ENCODE assay signal across 9 mouse cellular contexts in genomic region chr4:45208832-45209363, GRCm38 (mm10). TPM values are rescaled to one million over a fixed set of nuclear protein-coding genes. Genes with fewer than 3 reads are reported as not detected.
A peak's percentile ranks its signal among the peaks of the same experiment; 100 is the strongest.
DNase-seq lines count a peak whose midpoint lies in the region; ATAC-seq and TF ChIP-seq lines count a peak whose summit lies in the region.
"Had no signal": no experiment of that assay in that cellular context is flagged by ENCODE, and none has a peak within 500 bp of the region (broad histone marks: within the 10 kb centered on the region; RNA-seq: fewer than 3 reads in every experiment).

No protein-coding gene starts in this region.

- H3K36me3 ChIP-seq in limb, embryonic 14.5 days (ENCODE audit: control insufficient read depth, insufficient read depth, low read length): no peaks in the 10 kb centered on the region
- H3K36me3 ChIP-seq in kidney, embryonic 14.5 days (ENCODE audit: control insufficient read depth, insufficient read depth, low read length): no peaks in the 10 kb centered on the region
- H3K36me3 ChIP-seq: liver, embryonic 13.5 days had no signal

- H3K9me3 ChIP-seq in limb, embryonic 14.5 days (ENCODE audit: control insufficient read depth, low read length): no peaks in the 10 kb centered on the region
- no peaks in the 10 kb centered on the region for H3K9me3 ChIP-seq in kidney, embryonic 14.5 days (ENCODE audit: control insufficient read depth, low read length)
- H3K9me3 ChIP-seq: liver, embryonic 13.5 days had no signal

- TF ChIP-seq POLR2A in limb, embryonic 14.5 days (IDR thresholded peaks at IDR 0.05; ENCODE audit: borderline replicate concordance, extremely low read depth, insufficient read depth, insufficient read length): no peak

- peak; percentile 63; the same call in 1 of the 2 replicates for ATAC-seq in limb, embryonic 14.5 days (ENCODE audit: low FRiP score, low read depth)
- no peak for ATAC-seq in kidney, embryonic 14.5 days (ENCODE audit: low FRiP score, low TSS enrichment)

- no peak overlapping the region for H3K4me2 ChIP-seq in limb, embryonic 14.5 days (replicated peaks; ENCODE audit: low read depth, low read length, severe bottlenecking)
- H3K4me2 ChIP-seq in kidney, embryonic 14.5 days (replicated peaks; ENCODE audit: low read depth, low read length): no peak overlapping the region
- H3K4me2 ChIP-seq: liver, embryonic 13.5 days had no signal

- H3K4me3 ChIP-seq in limb, embryonic 14.5 days (replicated peaks; ENCODE audit: low read length): no peak overlapping the region
- no peak overlapping the region for H3K4me3 ChIP-seq in kidney, embryonic 14.5 days (ENCODE audit: low read length)
- H3K4me3 ChIP-seq: liver, embryonic 13.5 days had no signal

- no peaks in the 10 kb centered on the region for H3K27me3 ChIP-seq in limb, embryonic 14.5 days (ENCODE audit: control insufficient read depth, insufficient read depth, low read length)
- H3K27me3 ChIP-seq in kidney, embryonic 14.5 days (ENCODE audit: control insufficient read depth, insufficient read depth, low read length): no peaks in the 10 kb centered on the region
- H3K27me3 ChIP-seq: liver, embryonic 13.5 days had no signal

- DNase-seq in cerebellum, postnatal 10 days: peak; percentile 74 to 77
- no peak for DNase-seq in cerebellum, adult 8-10 months
- DNase-seq in MN1 (ENCODE audit: low spot score): peak; percentile 48
- peak; percentile 14 to 30 for DNase-seq in frontal cortex, postnatal 36 days (ENCODE audit: low spot score in 2 of 2)
- DNase-seq in limb, embryonic 14.5 days (ENCODE audit: low spot score): no peak
- no peak for DNase-seq in thymus, postnatal 36 days
- DNase-seq in spleen, postnatal 14 days (ENCODE audit: low spot score in 2 of 2): no peak
- DNase-seq: liver, embryonic 13.5 days had no signal

- H3K9ac ChIP-seq in limb, embryonic 14.5 days (ENCODE audit: low read depth, low read length, severe bottlenecking): no peak overlapping the region
- H3K9ac ChIP-seq in kidney, embryonic 14.5 days (ENCODE audit: low read depth, low read length): no peak overlapping the region
- H3K9ac ChIP-seq: liver, embryonic 13.5 days had no signal

- H3K27ac ChIP-seq in limb, embryonic 14.5 days (replicated peaks; ENCODE audit: low read depth, low read length): no peak overlapping the region
- H3K27ac ChIP-seq in kidney, embryonic 14.5 days (ENCODE audit: low read depth, low read length): no peak overlapping the region
- H3K27ac ChIP-seq: liver, embryonic 13.5 days had no signal

- no peaks in the 10 kb centered on the region for H3K4me1 ChIP-seq in limb, embryonic 14.5 days (ENCODE audit: control insufficient read depth, insufficient read depth, low read length)
- H3K4me1 ChIP-seq in kidney, embryonic 14.5 days (ENCODE audit: control insufficient read depth, insufficient read depth, low read length): no peaks in the 10 kb centered on the region

- WGBS in limb, embryonic 14.5 days: 49% methylated on average over 12 of the region's 12 CpGs
- WGBS in kidney, embryonic 14.5 days: 80% methylated on average over 12 of the region's 12 CpGs

RNA-seq across cellular contexts. Expression of gene Frmpd1, which starts 24.2 kb away (rescaled TPM):
- polyA plus RNA-seq in limb, embryonic 14.5 days (2012; rRNA removed): 5.0 and 5.5 TPM in 2 replicates
- polyA plus RNA-seq in limb, embryonic 14.5 days (2014; fragmentation: Nextera tagmentation; extraction: Ambion mirVana): 4.0 and 5.0 TPM in 2 replicates
- polyA plus RNA-seq in kidney, embryonic 14.5 days (2014; fragmentation: Nextera tagmentation; extraction: Ambion mirVana): 0.24 and 0.53 TPM in 2 replicates

Comparison
In these comparisons a context has a peak if more than half of its experiments do, and no peak if none do; other contexts are left out.
1. DNase-seq: peak in cerebellum, postnatal 10 days (2 of 2), MN1 (single experiment) and frontal cortex, postnatal 36 days (2 of 2); none in cerebellum, adult 8-10 months (single experiment), limb, embryonic 14.5 days (single experiment), thymus, postnatal 36 days (0 of 2) and spleen, postnatal 14 days (0 of 2).